Mouse (Mus musculus): ENCODE results near the gene Acp4.

DNA sequence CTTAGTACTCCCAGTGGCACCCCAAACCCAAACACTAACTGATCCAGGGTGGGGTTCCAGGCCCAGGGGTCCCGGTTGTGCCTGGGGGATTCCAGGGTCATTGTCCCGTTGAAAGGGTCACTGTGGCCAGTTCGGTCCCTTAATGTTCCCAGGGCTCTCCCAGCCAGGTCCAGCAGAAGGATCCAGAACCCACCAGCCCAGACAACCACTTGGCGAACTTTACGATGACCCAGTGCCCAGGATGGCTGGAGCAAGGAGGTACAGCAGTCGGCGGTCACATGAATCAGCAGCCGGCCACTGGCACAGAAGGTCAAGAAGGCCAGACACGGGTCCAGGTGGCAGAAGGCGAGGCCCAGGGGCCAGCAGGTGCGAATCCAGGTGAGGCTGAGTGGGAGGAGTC is 10.9 kb upstream of the Acp4 start:
- TF ChIP-seq CTCF (IDR thresholded peaks at IDR 0.05; ENCODE audit: extremely low read depth, insufficient read depth, insufficient read length, insufficient replicate concordance) (no peak), POLR2A (IDR thresholded peaks at IDR 0.05; ENCODE audit: low read depth, low read length) (no peak)

Measured in spleen, adult 2 months (tissue).